Mouse (Mus musculus): ENCODE measurements around the gene Ptprc.

GRCm38 (mm10) chr1:138134324-138134723, 41.2 kb downstream of the Ptprc start:
- TF ChIP-seq CTCF (IDR thresholded peaks at IDR 0.05; ENCODE audit: low read depth, low read length), result no peak
- TF ChIP-seq POLR2A (IDR thresholded peaks at IDR 0.05; ENCODE audit: insufficient read depth, low read length), result no peak

Measured in ES-Bruce4 (cell line).